Mouse (Mus musculus) limb, embryonic 13.5 days (tissue): ENCODE measurements at regions not wholly inside any gene's neighbourhood (a gene's known extent, or its start where the extent isn't known, plus 50 kb on each side); places are given as distances from the start of the nearest gene placed in this dataset.

Source experiments
- ATAC-seq: fragments of 200-750 bp; cut with Nextera tagmentation; 2 replicates; pipeline ENCODE4 v1.8.0; 2017; ENCODE audit warnings: low read depth, moderate number of reproducible peaks, moderate TSS enrichment; ENCODE audit not compliant: low FRiP score
- H3K27ac ChIP-seq: fragments of 300-500 bp; sonication (generic); 2 replicates; pipeline ENCODE4 v1.5.1; 2015; ENCODE audit warnings: inconsistent platforms, mild to moderate bottlenecking, moderate library complexity
- H3K27me3 ChIP-seq: fragments of 300-500 bp; sonication (generic); 2 replicates; pipeline ENCODE4 v1.6.1; 2015; ENCODE audit warnings: mild to moderate bottlenecking, inconsistent platforms
- H3K36me3 ChIP-seq: fragments of 300-500 bp; sonication (generic); 2 replicates; pipeline ENCODE4 v1.6.1; 2015; ENCODE audit warnings: inconsistent platforms, mild to moderate bottlenecking, moderate library complexity
- H3K4me1 ChIP-seq: fragments of 300-500 bp; sonication (generic); 2 replicates; pipeline ENCODE4 v1.6.1; 2015; ENCODE audit warnings: inconsistent platforms
- H3K4me2 ChIP-seq: fragments of 300-500 bp; sonication (generic); replicated peaks from 2 replicates; pipeline ENCODE4 v1.6.1; 2015; ENCODE audit warnings: inconsistent platforms, mild to moderate bottlenecking, moderate library complexity
- H3K4me3 ChIP-seq: fragments of 300-500 bp; sonication (generic); 2 replicates; pipeline ENCODE4 v1.5.1; 2015; ENCODE audit warnings: moderate library complexity, mild to moderate bottlenecking, inconsistent platforms
- H3K9ac ChIP-seq: fragments of 300-500 bp; sonication (generic); 2 replicates; pipeline ENCODE4 v1.6.1; 2015; ENCODE audit warnings: mild to moderate bottlenecking, inconsistent platforms
- H3K9me3 ChIP-seq: fragments of 300-500 bp; sonication (generic); 2 replicates; pipeline ENCODE4 v1.6.1; 2016; ENCODE audit warnings: inconsistent platforms
- WGBS: fragments of 180-500 bp; shearing (Covaris S2); methylation state at CpG from one replicate; pipeline ENCODE4 v1.1.7; 2015; 5-methylcytosine and 5-hydroxymethylcytosine counted together

DNA sequence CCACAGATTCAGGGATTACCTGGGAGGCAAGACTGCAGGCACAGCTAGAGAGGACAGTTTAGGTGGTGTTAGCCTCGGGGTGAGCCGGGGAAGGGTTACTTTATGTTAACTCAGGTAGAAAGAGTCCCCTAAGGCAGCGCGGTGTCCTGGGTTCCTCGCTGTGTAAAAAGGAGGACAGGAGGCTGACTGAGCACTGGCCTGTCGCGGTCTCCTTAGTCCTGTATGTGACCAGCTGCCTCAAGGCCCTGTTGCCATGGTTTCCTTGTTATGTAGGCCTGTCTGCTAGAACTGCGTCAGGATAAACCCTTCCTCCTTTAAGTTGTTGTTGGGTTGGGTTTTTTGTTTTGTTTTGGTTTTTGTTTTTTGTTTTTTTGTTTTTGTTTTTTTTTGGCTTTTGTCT, 179.0 kb upstream of the Foxn2 start:
- WGBS: 57% methylated on average over 8 of the region's 8 CpGs
- Histone ChIP-seq H3K4me3 (no peak overlapping the region), H3K9me3 (no peaks in the 10 kb centered on the region), H3K27ac (no peak overlapping the region), H3K9ac (no peak overlapping the region), H3K4me1 (peaks cover 8% of the 10 kb centered on the region), H3K27me3 (no peaks in the 10 kb centered on the region), H3K36me3 (no peaks in the 10 kb centered on the region), H3K4me2 (no peak overlapping the region)
- no peak for ATAC-seq

DNA sequence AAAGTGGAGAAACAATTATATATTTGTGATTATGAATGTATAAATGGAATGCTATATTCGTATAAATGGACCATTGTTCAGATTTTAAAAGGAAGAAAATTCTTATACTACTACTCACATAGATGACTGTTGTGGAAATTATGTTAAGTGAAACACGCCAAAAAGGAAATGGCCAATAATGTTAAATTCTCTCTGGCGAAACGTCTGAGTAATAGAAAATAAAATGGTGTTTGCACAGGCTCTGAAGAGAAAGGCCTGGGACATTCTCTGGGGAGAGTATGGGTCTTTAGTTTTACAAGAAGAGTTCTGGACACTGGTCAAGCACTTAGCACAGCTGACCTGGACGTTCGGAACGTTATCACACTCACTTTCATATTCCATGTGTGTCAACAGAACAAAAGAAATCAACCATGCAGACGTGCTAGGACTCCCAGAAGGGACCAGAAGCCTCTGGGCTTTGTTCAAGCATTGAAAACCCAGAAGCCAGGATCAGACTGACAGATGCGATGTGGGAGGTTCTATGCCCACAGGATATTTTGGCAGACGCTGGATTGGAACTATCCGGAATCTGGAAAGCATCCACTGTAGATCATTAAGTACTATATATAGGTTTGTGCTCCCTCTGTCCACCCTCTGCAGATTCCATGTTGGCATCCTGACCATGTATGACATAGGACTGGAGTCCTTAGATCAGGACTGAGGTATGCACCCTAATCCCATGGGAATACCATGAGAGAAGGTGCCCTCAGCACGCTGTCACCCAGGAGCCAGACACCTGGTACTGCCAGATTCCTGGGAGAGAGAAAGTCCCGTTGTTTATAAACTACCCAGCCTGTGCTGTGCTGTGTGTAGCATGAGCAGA, 178.0 kb upstream of the Foxn2 start:
- WGBS: 71% methylated on average over 13 of the region's 13 CpGs
- Histone ChIP-seq H3K4me2 (no peak overlapping the region), H3K9me3 (no peaks in the 10 kb centered on the region), H3K27me3 (no peaks in the 10 kb centered on the region), H3K36me3 (no peaks in the 10 kb centered on the region), H3K9ac (no peak overlapping the region), H3K27ac (no peak overlapping the region), H3K4me3 (no peak overlapping the region), H3K4me1 (no peaks in the 10 kb centered on the region)
- no peak for ATAC-seq

DNA sequence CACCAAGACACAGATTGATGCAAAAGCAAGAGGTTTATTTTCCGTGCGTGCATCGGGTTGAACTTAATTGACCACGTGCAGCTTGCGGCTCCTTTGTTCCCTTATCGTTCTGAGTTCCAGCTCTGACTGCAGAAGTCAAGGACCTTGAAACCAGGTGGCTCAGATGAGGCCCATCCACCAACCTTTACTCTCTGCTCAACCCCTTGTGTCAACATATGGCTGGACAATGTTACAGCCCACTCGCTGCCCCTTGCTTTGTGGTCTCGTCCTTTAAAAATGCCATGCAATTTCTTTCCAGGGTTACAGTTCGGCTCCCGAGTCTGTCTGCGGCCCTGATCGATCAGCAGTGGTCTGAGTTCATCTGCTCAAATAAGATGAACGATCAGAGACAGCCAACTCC, 175.2 kb upstream of the Foxn2 start:
- WGBS: 90% methylated on average over 13 of the region's 13 CpGs
- Histone ChIP-seq H3K9ac (no peak overlapping the region), H3K27ac (no peak overlapping the region), H3K9me3 (no peaks in the 10 kb centered on the region), H3K4me1 (no peaks in the 10 kb centered on the region), H3K4me3 (no peak overlapping the region), H3K36me3 (no peaks in the 10 kb centered on the region), H3K27me3 (no peaks in the 10 kb centered on the region), H3K4me2 (no peak overlapping the region)
- ATAC-seq: no peak

DNA sequence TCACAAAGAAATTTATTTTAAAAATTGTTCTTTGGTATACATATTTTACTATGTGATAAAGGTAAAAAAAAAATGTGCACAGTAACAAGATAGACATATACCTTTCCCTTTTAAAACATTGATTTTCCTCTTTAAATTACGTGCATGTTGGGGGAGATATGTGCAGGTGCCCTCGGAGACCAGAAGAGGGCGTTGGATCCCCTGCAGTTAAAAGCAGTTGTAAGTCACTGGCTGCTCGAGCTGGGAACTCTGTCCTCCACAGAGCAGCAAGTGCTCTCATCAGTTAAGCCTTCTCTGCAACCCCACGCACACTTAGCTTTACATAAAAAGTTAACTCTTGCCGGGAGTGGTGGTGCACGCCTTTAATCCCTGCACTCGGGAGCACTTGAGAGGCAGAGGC, 172.3 kb upstream of the Foxn2 start:
- H3K4me2 ChIP-seq: no peak overlapping the region
- H3K4me3 ChIP-seq: no peak overlapping the region
- WGBS: 86% methylated on average over 8 of the region's 8 CpGs
- H3K27me3 ChIP-seq: no peaks in the 10 kb centered on the region
- no peaks in the 10 kb centered on the region for H3K36me3 ChIP-seq
- no peak overlapping the region for H3K9ac ChIP-seq
- H3K4me1 ChIP-seq: no peaks in the 10 kb centered on the region
- no peak overlapping the region for H3K27ac ChIP-seq
- ATAC-seq: no peak
- H3K9me3 ChIP-seq: no peaks in the 10 kb centered on the region

DNA sequence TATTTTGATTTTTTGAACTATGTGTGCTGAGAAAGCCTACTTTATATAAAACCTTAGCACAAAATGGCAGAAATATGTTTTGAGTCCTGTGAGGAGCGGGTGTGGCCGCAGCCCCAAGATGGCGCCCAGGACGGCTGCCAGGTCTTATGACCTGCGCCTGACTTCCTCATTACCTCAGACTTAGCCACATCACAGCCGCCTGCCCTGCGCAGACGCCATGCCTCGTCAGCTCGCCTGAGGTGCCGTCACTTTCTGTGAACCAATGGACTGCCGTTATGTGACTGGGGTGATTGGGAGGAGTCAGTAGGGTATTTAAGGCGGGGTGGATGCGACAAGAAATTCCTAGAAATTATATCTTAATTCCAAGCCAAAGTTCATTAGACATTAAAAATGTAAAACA, 171.7 kb upstream of the Foxn2 start:
- no peaks in the 10 kb centered on the region for H3K36me3 ChIP-seq
- no peaks in the 10 kb centered on the region for H3K4me1 ChIP-seq
- H3K4me2 ChIP-seq: no peak overlapping the region
- no peak overlapping the region for H3K4me3 ChIP-seq
- H3K9ac ChIP-seq: no peak overlapping the region
- H3K9me3 ChIP-seq: no peaks in the 10 kb centered on the region
- no peaks in the 10 kb centered on the region for H3K27me3 ChIP-seq
- ATAC-seq: no peak
- WGBS: 92% methylated on average over 14 of the region's 14 CpGs
- no peak overlapping the region for H3K27ac ChIP-seq

DNA sequence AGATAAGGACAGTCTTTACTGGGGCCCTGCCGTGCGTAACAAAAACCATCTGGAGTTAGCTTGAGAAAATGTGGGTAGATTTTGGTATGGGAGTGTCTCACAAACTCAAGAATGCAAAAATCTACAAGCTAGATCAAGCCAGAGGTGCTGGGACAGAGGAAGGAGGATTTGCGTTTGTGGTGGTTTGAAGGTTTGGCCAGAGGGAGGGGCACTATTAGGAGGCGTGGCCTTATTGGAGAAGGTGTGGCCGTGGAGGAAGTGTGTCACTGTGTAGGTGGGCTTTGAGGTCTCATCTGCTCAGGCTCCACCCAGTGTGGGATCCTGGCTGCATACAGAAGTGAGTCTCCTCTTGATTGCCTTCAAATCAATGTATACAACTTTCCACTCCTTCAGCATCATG, 169.6 kb upstream of the Foxn2 start:
- Histone ChIP-seq H3K4me3 (no peak overlapping the region), H3K36me3 (no peaks in the 10 kb centered on the region), H3K4me2 (no peak overlapping the region), H3K27ac (no peak overlapping the region), H3K27me3 (no peaks in the 10 kb centered on the region), H3K9me3 (no peaks in the 10 kb centered on the region), H3K9ac (no peak overlapping the region), H3K4me1 (peaks cover 7% of the 10 kb centered on the region; the same call in 1 of the 2 replicates)
- 78% methylated on average over 5 of the region's 5 CpGs for WGBS
- ATAC-seq: no peak

DNA sequence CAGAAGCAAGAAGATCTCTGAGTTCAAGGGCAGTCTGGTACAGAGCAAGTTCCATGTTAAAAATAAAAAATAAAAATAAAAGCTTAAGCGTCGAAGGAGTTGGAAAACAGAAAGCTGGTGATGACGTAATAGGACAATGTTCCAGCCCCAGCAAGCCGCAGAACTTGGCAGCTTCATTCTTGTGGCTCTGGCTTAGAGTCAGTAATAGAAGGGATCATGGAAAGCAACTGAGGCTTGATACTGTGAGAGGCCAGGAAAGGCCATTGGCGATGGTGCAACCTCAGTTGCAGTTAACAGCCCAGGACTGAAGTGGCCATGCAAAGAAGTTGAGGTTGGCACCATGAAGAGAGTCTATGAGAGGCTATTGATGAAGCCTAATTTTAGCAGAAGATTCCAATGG, 168.3 kb upstream of the Foxn2 start:
- no peak for ATAC-seq
- Histone ChIP-seq H3K9me3 (no peaks in the 10 kb centered on the region), H3K4me3 (no peak overlapping the region), H3K36me3 (no peaks in the 10 kb centered on the region), H3K27ac (no peak overlapping the region), H3K27me3 (no peaks in the 10 kb centered on the region), H3K4me1 (peaks cover 7% of the 10 kb centered on the region; the same call in 1 of the 2 replicates), H3K9ac (no peak overlapping the region), H3K4me2 (no peak overlapping the region)
- 92% methylated on average over 5 of the region's 5 CpGs for WGBS

DNA sequence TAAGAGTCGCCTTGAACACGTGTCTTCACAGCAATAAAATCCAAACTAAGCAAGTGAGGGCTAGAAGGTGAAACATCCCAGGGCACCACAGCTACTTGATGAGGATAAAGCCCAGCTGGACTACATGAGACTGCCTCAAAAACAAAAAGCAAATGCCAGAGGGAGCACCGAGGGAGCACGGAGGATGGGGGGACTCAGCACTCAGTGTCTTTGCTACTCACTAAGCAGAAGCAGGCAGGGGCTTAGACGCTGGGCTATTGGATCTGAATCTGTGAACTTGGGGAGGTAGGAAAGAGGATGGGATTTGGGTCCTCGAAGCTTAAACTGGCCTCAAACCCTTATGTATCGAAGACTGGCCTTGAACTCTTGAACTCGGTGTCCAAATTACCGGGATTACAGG, 167.0 kb upstream of the Foxn2 start:
- H3K9ac ChIP-seq: no peak overlapping the region
- 87% methylated on average over 9 of the region's 9 CpGs for WGBS
- peaks cover 7% of the 10 kb centered on the region; the same call in 1 of the 2 replicates for H3K4me1 ChIP-seq
- H3K9me3 ChIP-seq: no peaks in the 10 kb centered on the region
- H3K4me3 ChIP-seq: no peak overlapping the region
- no peak for ATAC-seq
- H3K27ac ChIP-seq: no peak overlapping the region
- H3K36me3 ChIP-seq: no peaks in the 10 kb centered on the region
- no peak overlapping the region for H3K4me2 ChIP-seq
- no peaks in the 10 kb centered on the region for H3K27me3 ChIP-seq

DNA sequence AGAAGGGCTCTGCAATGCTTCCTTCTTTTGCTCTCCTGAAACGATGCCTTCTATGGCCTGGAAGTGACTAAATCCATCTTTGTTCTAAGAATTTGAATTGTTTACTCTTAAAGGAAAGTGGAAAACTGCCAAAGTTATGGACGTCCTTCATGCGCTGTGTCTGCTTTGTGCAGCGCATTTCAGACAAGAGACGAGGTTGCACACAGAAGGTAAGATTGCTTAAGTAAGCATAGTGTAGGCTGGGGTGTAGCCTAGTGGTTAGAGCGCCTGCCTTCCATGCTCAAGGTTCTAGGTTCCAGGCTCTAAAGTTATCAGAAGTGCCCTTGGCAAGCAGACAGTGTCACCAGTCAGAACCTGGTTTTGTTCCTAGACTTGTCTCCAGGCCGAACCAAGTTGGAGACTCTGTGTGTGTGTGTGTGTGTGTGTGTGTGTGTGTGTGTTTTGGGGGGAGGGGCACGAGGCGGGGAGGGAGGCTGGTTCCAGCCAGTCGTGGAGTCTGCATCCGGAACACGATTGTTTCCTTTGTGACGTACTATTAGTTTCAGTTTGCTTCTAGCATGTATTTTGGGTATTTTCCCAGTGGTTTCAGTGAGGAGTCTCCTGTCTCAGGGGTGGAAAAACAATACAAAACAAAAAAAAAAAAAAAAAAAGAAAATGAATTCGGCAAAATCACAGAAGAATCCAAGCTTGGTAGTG, 166.4 kb upstream of the Foxn2 start:
- no peaks in the 10 kb centered on the region for H3K27me3 ChIP-seq
- H3K36me3 ChIP-seq: no peaks in the 10 kb centered on the region
- no peak overlapping the region for H3K4me2 ChIP-seq
- peaks cover 7% of the 10 kb centered on the region; the same call in 1 of the 2 replicates for H3K4me1 ChIP-seq
- no peaks in the 10 kb centered on the region for H3K9me3 ChIP-seq
- no peak overlapping the region for H3K4me3 ChIP-seq
- WGBS: 75% methylated on average over 14 of the region's 14 CpGs
- no peak overlapping the region for H3K9ac ChIP-seq
- ATAC-seq: no peak
- no peak overlapping the region for H3K27ac ChIP-seq

DNA sequence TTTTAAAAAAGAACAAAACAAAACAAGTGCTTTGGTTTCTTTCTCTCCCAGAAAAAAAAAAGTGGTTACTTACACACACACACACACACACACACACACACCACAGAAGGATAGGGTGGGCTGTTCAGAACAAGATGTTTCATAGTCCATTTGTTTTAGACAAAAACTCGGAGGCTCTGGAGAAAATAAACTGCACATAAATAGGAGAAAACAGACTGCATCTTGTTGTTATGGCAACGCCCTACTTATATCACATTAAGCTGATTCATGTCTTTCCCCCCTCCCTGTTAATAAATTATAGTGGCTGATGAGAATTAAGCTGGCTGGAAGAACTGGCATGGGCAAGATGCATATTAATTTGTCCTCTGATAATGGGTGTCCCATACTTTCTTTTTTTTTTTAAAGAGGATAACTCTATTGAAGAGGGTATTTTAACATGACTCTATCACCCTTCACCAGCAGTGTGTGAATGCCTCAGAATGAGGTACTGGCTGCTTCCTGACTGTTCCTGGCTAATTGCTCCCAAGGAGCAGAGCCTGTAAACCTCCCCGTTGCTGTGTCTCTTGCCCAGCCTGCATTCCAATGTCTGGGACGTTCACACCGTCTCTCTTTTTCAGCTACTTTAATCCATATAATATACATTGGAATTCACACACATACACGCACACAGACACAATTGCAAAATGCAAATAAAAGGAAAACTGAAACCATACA, 165.6 kb upstream of the Foxn2 start:
- peak; percentile 51; the same call in 1 of the 2 replicates for ATAC-seq
- Histone ChIP-seq H3K36me3 (no peaks in the 10 kb centered on the region), H3K4me3 (no peak overlapping the region), H3K9me3 (no peaks in the 10 kb centered on the region), H3K9ac (no peak overlapping the region), H3K27ac (no peak overlapping the region), H3K4me1 (peaks cover 7% of the 10 kb centered on the region; the same call in 1 of the 2 replicates), H3K27me3 (no peaks in the 10 kb centered on the region), H3K4me2 (no peak overlapping the region)
- WGBS: 26% methylated on average over 6 of the region's 6 CpGs

DNA sequence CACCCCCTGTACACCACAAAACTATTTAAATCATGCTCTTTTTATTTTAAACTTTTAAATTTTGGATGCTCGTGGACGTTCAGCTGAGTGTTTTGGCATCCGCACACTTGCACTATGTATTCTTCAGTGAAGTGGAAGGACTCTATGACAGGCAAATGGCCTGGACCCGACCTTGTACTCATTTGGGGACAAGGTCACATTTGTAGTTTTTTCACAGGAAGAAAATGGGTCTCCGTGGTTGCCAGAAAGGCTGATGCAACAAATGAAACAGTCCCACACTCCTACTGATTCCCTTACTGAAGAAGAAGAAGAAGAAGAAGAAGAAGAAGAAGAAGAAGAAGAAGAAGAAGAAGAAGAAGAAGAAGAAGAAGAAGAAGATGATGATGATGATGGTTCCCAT, 160.9 kb upstream of the Foxn2 start:
- Histone ChIP-seq H3K9me3 (no peaks in the 10 kb centered on the region), H3K4me3 (no peak overlapping the region), H3K27me3 (no peaks in the 10 kb centered on the region), H3K4me1 (peaks cover 7% of the 10 kb centered on the region; the same call in 1 of the 2 replicates), H3K9ac (no peak overlapping the region), H3K36me3 (no peaks in the 10 kb centered on the region), H3K27ac (no peak overlapping the region), H3K4me2 (no peak overlapping the region)
- ATAC-seq: no peak
- WGBS: 84% methylated on average over 5 of the region's 5 CpGs

DNA sequence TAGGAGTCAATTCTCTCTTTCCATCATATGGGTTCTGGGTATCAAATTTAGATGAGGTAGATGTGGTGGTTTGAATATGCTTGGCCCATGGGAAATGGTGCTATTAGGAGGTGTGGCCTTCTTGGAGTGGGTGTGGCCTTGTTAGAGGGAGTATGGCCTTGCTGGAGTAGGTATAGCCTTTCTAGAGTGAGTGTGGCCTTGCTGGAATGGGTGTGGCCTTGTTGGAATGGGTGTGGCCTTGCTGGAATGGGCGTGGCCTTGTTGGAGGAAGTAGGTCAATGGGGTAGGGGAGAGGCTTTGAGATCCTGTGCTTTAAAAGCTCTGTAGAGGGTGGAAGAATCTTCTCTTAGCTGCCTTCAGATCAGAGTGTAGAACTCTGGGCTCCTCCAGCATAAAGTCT, 157.8 kb upstream of the Foxn2 start:
- WGBS: 89% methylated on average over 1 of the region's 1 CpGs
- Histone ChIP-seq H3K27ac (no peak overlapping the region), H3K9ac (no peak overlapping the region), H3K4me3 (no peak overlapping the region), H3K27me3 (no peaks in the 10 kb centered on the region), H3K4me1 (no peaks in the 10 kb centered on the region), H3K9me3 (no peaks in the 10 kb centered on the region), H3K4me2 (no peak overlapping the region), H3K36me3 (no peaks in the 10 kb centered on the region)
- no peak for ATAC-seq
